Comparison of ENCODE assay signal across 8 mouse cellular contexts in genomic region chr12:99392944-99393866, GRCm38 (mm10).
DNase-seq lines count a peak whose midpoint lies in the region; ATAC-seq lines count a peak whose summit lies in the region.

No protein-coding gene starts in this region.

- H3K4me3 ChIP-seq in hindbrain, embryonic 13.5 days: peak overlapping the region; percentile 95

- peak; percentile 90 for ATAC-seq in hindbrain, embryonic 13.5 days (ENCODE audit: low FRiP score)

- peak; percentile 97 for DNase-seq in Muller cell, postnatal 12 days (ENCODE audit: inconsistent ontology term)
- peak; percentile 88 to 93 for DNase-seq in cerebellum, postnatal 10 days
- DNase-seq in frontal cortex, postnatal 14 days (ENCODE audit: low spot score in 2 of 2): peak; percentile 56 to 72
- peak; percentile 68 to 69 for DNase-seq in layer of hippocampus, postnatal 25 days (ENCODE audit: extremely low spot score in 1 of 2, low spot score in 1 of 2)
- peak; percentile 92 for DNase-seq in lung, postnatal 25 days (ENCODE audit: low spot score)
- peak; percentile 40 for DNase-seq in retina, adult 2 months (ENCODE audit: low read depth, low spot score)
- peak; percentile 85 for DNase-seq in thymus, postnatal 25 days

- no peaks in the 10 kb centered on the region for H3K9me3 ChIP-seq in hindbrain, embryonic 13.5 days

- H3K36me3 ChIP-seq in hindbrain, embryonic 13.5 days: peaks cover 7% of the 10 kb centered on the region

- H3K4me1 ChIP-seq in hindbrain, embryonic 13.5 days (replicated peaks): peaks cover 30% of the 10 kb centered on the region

- no peaks in the 10 kb centered on the region for H3K27me3 ChIP-seq in hindbrain, embryonic 13.5 days

- peak overlapping the region; percentile 84 for H3K4me2 ChIP-seq in hindbrain, embryonic 13.5 days

- H3K9ac ChIP-seq in hindbrain, embryonic 13.5 days: peak overlapping the region; percentile 92

- 1% methylated on average over 60 of the region's 71 CpGs for WGBS in hindbrain, embryonic 13.5 days

- peak overlapping the region; percentile 93 for H3K27ac ChIP-seq in hindbrain, embryonic 13.5 days

Comparison
In these comparisons a context has a peak if more than half of its experiments do, and no peak if none do; other contexts are left out.
1. Peak in every context shown above with its lines: DNase-seq, ATAC-seq, H3K4me3 ChIP-seq and H3K27ac ChIP-seq.
2. DNase-seq: peak in every context shown above with its lines; median percentile 97 in Muller cell, postnatal 12 days; 92 in lung, postnatal 25 days; 90 in cerebellum, postnatal 10 days; 85 in thymus, postnatal 25 days; 68 in layer of hippocampus, postnatal 25 days; 64 in frontal cortex, postnatal 14 days; 40 in retina, adult 2 months.